Mouse (Mus musculus): ENCODE measurements at regions not wholly inside any gene's neighbourhood (a gene's known extent, or its start where the extent isn't known, plus 50 kb on each side); places are given as distances from the start of the nearest gene placed in this dataset.

DNA sequence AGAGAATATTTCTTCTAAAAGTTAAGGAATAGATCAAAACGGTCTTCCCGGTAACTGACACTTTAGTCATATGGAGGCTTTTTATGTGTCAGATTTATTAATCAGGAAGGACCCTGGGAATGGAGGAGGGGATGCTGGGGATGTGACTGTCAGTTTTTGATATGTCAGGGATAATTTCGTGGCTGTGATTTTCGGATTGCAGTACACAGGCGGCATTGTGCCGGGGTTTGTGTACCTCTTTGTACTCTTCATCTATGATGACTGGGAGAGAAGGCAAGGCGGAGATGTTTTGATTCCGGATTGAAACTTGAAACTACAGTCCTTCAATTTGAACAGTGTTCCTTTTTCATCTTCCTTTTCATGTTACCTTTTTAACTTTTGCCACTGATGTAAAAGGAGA, 344.2 kb downstream of the Mdfic start:
- no peak for DNase-seq (ENCODE audit: low spot score)

GRCm38 (mm10) chr6:16065121-16065520, 344.7 kb downstream of the Mdfic start:
- DNase-seq (ENCODE audit: low spot score): no peak

GRCm38 (mm10) chr6:16076266-16076665, 355.8 kb downstream of the Mdfic start:
- DNase-seq (ENCODE audit: low spot score): no peak

GRCm38 (mm10) chr6:16077195-16077810, 356.8 kb downstream of the Mdfic start:
- DNase-seq (ENCODE audit: low spot score): no peak

GRCm38 (mm10) chr6:16077917-16078316, 357.5 kb downstream of the Mdfic start:
- DNase-seq (ENCODE audit: low spot score): no peak

DNA sequence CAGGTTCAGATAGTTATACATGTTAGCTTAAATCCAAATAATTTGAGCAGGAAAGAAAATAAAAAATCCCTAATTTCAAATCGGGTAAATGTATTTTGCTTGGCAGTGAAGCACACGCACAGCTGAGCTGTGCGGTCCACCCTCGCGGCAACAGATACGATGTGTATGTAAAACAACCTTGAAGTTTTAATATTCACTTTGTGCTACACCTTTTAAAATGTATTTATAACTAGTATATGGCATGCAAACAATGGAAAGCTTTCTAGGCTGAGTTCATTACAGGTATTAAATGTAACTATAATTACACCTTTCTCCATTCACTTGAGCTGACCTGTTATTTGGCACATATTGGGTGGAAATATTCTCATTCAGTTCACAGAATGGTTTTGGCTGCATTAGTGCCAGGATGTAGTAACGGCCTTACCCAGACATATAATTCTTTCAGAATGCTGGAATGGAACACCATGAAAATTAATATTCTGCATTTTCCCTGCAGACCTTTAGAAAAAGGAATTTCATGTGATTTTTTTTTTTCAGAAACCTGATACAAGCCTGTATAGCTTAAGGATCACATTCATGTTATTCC, 366.6 kb downstream of the Mdfic start:
- DNase-seq (ENCODE audit: low spot score): no peak

DNA sequence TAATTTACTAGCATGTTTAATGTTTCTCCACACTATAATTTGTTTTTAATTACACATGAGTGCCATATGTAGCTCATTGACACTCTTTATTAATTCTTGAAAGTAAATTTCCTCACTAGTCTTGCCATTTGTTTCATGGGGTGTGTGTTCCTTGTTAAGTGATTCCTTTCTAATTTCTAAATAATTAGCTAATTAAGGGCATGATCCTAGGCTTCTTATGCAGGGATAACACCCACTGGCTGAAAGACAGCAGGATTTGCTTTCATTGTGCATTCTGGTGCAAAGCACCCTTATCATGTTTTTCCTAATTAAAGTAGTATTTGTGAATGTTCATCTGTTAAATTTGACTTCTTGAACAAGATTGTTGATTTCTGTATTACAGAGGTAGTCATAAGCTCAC, 378.3 kb downstream of the Mdfic start:
- DNase-seq (ENCODE audit: low spot score): no peak

GRCm38 (mm10) chr6:16141009-16141408, 420.5 kb downstream of the Mdfic start:
- no peak for DNase-seq (ENCODE audit: low spot score)

GRCm38 (mm10) chr6:16144538-16144937, 424.1 kb downstream of the Mdfic start:
- DNase-seq (ENCODE audit: low spot score): no peak

GRCm38 (mm10) chr6:16150535-16150934, 430.1 kb downstream of the Mdfic start:
- DNase-seq (ENCODE audit: low spot score): no peak

DNA sequence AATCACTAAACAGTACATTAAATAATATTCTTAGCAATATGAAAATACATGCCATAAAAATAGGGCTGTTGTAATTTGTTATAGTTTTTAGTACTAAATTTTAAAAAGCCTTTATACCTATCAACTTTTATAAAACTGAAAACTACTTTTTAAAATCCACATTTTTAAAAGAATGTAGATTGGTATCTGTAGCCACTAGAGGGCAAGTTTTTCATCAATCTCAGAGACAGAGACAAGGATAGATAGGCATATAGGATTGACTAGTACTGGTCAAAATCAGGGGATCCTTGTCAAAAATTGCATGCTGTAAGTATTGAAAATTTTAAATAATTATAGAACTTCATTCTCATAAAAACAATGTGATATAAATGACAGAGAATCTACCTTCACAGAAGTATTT, 431.0 kb downstream of the Mdfic start:
- no peak for DNase-seq (ENCODE audit: low spot score)

DNA sequence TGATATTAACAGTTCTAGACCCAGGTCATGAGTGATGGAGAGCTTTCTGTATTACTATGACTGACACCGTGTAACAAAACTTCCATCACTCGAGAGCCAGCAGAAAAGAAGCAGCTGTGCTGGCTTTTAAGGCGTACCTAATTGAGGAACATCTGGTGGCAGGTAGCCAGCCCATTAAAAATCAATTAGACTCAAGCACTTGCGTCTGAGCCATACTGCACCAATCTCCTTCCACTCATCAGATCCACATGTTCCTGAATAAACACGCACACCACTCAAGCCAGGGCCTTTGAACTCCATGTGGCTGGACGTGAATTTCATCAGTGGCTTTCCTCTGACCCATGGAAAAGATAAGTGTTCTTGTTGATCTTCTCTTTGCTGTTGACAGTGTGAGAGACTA, 432.2 kb downstream of the Mdfic start:
- DNase-seq (ENCODE audit: low spot score): no peak

DNA sequence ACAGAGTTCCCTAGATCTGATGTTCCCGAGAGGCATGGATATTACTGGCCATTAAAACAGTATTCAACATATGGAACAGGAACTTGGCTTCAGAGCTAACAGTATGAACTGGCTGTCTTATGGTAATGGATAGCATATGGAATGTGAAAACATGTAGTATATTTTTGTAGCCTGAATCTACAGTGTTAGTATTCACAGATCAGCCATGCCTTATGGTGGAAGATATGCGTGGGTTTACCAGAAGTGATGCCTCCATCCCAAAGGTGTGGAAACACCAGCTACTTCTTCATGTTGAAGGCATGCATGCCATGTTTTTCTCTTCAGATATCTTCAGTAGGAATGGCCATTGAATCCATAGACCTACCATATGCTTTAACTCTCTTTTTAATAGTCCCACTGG, 444.6 kb downstream of the Mdfic start:
- DNase-seq (ENCODE audit: low spot score): no peak

GRCm38 (mm10) chr6:16171871-16172270, 451.4 kb downstream of the Mdfic start:
- DNase-seq (ENCODE audit: low spot score): no peak

DNA sequence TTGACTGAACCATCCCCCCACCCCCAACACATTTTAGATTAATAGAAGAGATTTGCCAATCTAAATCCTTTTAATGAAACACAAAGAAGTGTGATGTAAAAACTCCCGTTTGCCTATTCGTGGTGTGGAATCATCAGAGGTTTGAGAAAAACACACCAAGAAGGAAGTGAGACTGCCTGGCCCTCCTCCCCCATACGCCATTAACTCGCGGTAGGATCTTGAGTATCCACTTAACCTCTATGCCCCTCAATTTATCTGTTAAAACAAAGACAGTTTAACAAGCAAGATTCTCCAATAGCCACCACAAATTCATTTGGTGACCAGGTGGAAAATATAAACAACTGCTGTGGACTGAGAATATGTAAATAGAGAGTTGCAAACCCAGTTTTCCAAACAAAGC, 456.9 kb downstream of the Mdfic start:
- no peak for DNase-seq (ENCODE audit: low spot score)

DNA sequence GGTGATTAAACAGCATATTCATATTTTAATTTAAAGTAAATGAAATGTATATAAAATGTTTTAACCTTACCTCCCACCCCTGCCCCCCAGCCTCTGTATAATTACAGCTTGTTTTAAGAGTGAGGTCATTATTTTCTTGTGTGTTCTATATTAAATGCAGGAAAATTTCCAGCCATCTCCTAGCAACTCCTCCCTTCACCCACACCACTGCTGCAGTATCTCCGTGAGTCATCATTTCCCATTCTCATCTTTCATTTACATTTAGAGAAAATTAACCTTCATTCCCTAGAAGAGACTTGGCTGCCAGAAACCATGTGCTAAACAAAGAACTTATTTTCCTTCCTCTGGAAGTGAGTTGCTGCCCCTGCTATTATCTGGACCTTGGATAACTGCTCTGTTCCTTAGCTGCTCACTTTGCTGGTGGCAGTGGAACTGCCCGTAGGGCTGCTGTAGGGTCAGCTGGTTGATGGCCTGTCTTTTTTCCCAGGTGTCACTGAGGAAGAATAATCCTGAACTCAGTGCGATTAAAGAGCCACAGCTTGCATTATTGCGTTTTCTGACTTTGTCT, 467.6 kb downstream of the Mdfic start:
- no peak for DNase-seq (ENCODE audit: low spot score)

DNA sequence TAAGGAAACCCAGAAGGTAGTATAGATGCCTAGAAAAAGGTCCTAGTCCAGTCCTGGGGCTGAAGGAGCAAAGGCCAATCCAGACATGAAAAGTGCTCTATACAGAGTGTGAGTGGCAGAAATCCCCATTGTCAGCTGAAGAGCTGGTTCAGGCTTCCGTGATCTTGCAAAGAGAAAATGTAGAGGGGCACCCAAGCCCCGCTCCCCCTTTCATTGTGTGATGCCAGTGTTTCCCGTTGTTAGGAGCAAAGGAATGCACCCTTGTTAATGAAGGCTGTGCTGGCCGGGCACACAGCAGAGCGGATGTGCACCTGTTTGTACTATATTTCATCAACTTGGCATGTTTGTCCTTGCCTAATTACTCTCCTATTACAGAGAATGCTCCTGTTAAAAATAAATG, 492.5 kb downstream of the Mdfic start:
- DNase-seq (ENCODE audit: low spot score): no peak

GRCm38 (mm10) chr6:16213635-16214034, 493.2 kb downstream of the Mdfic start:
- no peak for DNase-seq (ENCODE audit: low spot score)

DNA sequence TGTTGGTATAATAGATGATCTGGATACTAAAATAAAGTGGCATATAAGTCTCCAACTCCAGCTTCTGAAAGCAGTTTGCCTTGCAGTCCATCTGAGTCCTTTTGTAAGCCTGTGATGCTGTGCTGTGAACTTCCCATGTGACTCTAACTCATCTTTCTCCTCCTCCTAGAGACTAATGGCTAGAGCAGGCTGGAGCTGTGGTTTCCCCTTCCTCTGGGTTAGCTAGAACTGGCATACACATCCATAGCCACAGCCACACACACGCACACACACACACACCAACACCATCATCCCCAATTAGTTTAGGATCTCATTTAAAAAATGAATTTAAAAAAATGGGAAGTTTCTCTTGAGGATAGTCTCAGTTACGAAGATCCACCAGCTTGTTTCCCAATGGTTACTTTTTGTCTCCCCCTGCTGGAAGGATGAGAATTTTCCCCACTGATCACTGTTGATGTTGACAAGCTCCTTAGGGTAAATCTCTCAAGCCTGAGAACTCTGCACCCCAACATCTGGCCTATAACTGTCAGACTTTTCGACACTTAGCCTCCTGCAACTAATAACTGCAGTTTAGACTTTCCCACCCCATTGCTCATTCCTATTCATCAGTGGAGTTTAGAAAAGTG, 500.7 kb downstream of the Mdfic start:
- DNase-seq (ENCODE audit: low spot score): peak; percentile 41
